Mouse (Mus musculus) kidney, postnatal 14 days (tissue): ENCODE measurements at regions not wholly inside any gene's neighbourhood (a gene's known extent, or its start where the extent isn't known, plus 50 kb on each side); places are given as distances from the start of the nearest gene placed in this dataset.

Experiments
- DNase-seq: peaks from one replicate; pipeline ENCODE4 v3.0.0; 2022; ENCODE audit warnings: mixed read lengths

- DNase-seq: no peak
Observed at GRCm38 (mm10) chr11:113188263-113188920, 406.4 kb downstream of the Sox9 start.

GRCm38 (mm10) chr11:113190006-113190405, 408.0 kb downstream of the Sox9 start:
- DNase-seq: no peak

DNA sequence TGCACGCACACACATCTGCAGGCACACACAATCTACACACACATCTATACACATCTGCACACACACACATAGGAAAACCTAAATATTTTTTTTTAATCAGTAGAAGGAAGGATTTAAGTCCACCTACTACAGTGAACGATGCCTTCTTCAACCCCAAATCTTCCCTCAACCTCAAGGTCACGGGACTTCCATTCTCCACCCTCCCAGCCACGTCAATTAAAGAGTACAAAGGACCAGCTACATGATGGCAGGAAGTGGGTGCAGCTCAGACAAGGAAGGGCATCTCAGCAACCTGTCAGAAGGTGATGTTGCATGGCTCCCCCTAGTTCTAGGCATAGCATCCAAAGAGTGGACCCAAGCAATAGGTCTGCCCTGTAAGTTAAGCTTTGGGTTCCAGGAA, 408.5 kb downstream of the Sox9 start:
- no peak for DNase-seq

GRCm38 (mm10) chr11:113191006-113191405, 409.0 kb downstream of the Sox9 start:
- DNase-seq: no peak

GRCm38 (mm10) chr11:113192086-113192856, 410.2 kb downstream of the Sox9 start:
- DNase-seq: no peak

- no peak for DNase-seq
Observed at GRCm38 (mm10) chr11:113194144-113194827, 412.3 kb downstream of the Sox9 start.
